Mouse (Mus musculus): ENCODE data around the gene Dapk2.

Gene Dapk2

GRCm38 (mm10) chr9:66186426-66186825 is 28.4 kb downstream of the Dapk2 start:
- no peak for DNase-seq (ENCODE audit: low spot score)

- DNase-seq (ENCODE audit: low spot score) = no peak
Measured at GRCm38 (mm10) chr9:66189026-66189425, 31.0 kb downstream of the Dapk2 start.

GRCm38 (mm10) chr9:66194003-66194402 is 36.0 kb downstream of the Dapk2 start:
- no peak for DNase-seq (ENCODE audit: low spot score)

GRCm38 (mm10) chr9:66196561-66196960 is 38.5 kb downstream of the Dapk2 start:
- DNase-seq (ENCODE audit: low spot score) = peak; percentile 77

GRCm38 (mm10) chr9:66198533-66198932 is 40.5 kb downstream of the Dapk2 start:
- DNase-seq (ENCODE audit: low spot score) = no peak

- no peak for DNase-seq (ENCODE audit: low spot score)
Measured at GRCm38 (mm10) chr9:66199657-66200410, 41.8 kb downstream of the Dapk2 start.

GRCm38 (mm10) chr9:66200411-66200789 is 42.4 kb downstream of the Dapk2 start:
- DNase-seq (ENCODE audit: low spot score) = no peak

- DNase-seq (ENCODE audit: low spot score) = no peak
Measured at GRCm38 (mm10) chr9:66201665-66202064, 43.6 kb downstream of the Dapk2 start.

GRCm38 (mm10) chr9:66202463-66202862 is 44.4 kb downstream of the Dapk2 start:
- DNase-seq (ENCODE audit: low spot score) = no peak

- DNase-seq (ENCODE audit: low spot score) = no peak
Measured at GRCm38 (mm10) chr9:66205702-66206101, 47.7 kb downstream of the Dapk2 start.

GRCm38 (mm10) chr9:66206825-66207224 is 48.8 kb downstream of the Dapk2 start:
- DNase-seq (ENCODE audit: low spot score) = peak; percentile 40

GRCm38 (mm10) chr9:66211420-66211819 is 53.4 kb downstream of the Dapk2 start:
- DNase-seq (ENCODE audit: low spot score) = no peak

- no peak for DNase-seq (ENCODE audit: low spot score)
Measured at GRCm38 (mm10) chr9:66212088-66212487, 54.1 kb downstream of the Dapk2 start.

GRCm38 (mm10) chr9:66212802-66213201 is 54.8 kb downstream of the Dapk2 start:
- DNase-seq (ENCODE audit: low spot score) = no peak

GRCm38 (mm10) chr9:66213386-66214032 is 55.5 kb downstream of the Dapk2 start:
- DNase-seq (ENCODE audit: low spot score) = peak; percentile 35

GRCm38 (mm10) chr9:66215551-66215950 is 57.5 kb downstream of the Dapk2 start:
- no peak for DNase-seq (ENCODE audit: low spot score)

GRCm38 (mm10) chr9:66217970-66218369 is 59.9 kb downstream of the Dapk2 start:
- DNase-seq (ENCODE audit: low spot score) = no peak

GRCm38 (mm10) chr9:66218917-66219725 is 61.1 kb downstream of the Dapk2 start:
- DNase-seq (ENCODE audit: low spot score) = peak; percentile 90

GRCm38 (mm10) chr9:66223872-66224271 is 65.8 kb downstream of the Dapk2 start:
- no peak for DNase-seq (ENCODE audit: low spot score)

- DNase-seq (ENCODE audit: low spot score) = no peak
Measured at GRCm38 (mm10) chr9:66225737-66226485, 67.9 kb downstream of the Dapk2 start.

GRCm38 (mm10) chr9:66228456-66229151 is 70.6 kb downstream of the Dapk2 start:
- DNase-seq (ENCODE audit: low spot score) = no peak
